Mouse (Mus musculus): Measurements from ENCODE around the gene Mtnr1a.

Mtnr1a gene

GRCm38 (mm10) chr8:45110064-45110812 is 41.3 kb downstream of the Mtnr1a start:
- no peak for DNase-seq

- DNase-seq, result no peak
These were observed 41.8 kb downstream of the Mtnr1a start for GRCm38 (mm10) chr8:45110813-45111104.

- DNase-seq, result no peak
These were observed 42.9 kb downstream of the Mtnr1a start for GRCm38 (mm10) chr8:45111820-45112219.

GRCm38 (mm10) chr8:45117588-45117987 is 48.7 kb downstream of the Mtnr1a start:
- DNase-seq, result no peak

- DNase-seq, result peak in 1 of 2 experiments; percentile 9
These were observed 56.7 kb downstream of the Mtnr1a start for GRCm38 (mm10) chr8:45125680-45126079.
